ENCODE assay signal across 8 mouse cellular contexts in the genomic region with DNA sequence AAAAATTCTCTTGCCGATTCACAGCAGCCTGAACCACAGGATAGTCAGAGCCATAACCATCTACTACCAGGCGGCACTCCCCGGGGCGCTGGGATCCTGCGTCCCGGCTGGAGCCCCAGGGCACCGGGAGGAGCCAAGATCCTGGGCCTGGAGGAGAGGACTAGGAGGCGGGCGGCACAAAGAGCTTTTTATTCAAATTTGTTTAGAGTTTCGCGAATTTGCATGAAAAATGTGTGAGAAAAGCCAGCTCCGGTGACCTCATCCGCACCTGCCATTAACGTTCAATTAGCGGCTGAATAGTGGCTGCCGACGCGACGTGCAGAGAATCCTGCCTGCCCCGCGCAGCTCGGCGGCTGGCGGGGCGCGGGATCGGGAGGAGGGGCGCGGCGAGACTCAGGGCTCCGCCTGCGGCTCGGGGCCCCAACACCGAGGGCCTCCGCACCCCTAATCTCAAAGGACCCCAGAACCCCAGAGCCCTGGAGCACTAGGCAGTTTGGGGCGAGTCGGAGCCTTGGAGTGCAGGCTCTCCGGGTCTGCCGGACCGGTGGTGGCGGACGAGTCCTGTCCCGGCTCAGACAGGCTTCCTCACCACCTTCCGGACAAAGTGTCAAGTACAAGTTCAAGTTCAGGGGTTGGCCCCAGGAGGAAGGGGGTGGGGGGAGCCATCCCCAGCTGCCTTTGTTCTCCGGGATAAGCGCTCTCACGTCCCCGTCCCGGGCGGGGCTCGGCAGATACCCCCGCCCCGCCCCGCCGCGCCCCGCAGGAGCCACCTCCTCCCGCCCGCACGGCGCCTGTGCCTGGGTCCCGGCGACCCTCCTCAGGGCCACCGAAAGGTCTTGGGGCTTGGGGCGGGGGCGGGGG.
DNase-seq lines count a peak whose midpoint lies in the region; ATAC-seq lines count a peak whose summit lies in the region.

No protein-coding gene starts in this region.

- intact Hi-C loops in heart, postnatal 10 days (cut with DNase I): loop anchor here (1.0 kb wide), 1 partner anchor 39 kb away; no protein-coding TSS in a partner anchor

- H3K9ac ChIP-seq in limb, embryonic 11.5 days (ENCODE audit: low read length): no peak overlapping the region
- peak overlapping the region; percentile 80 for H3K9ac ChIP-seq in neural tube, embryonic 12.5 days

- 0 out of 2 replicates have a peak, but pooled peaks have one; percentile 67 for ATAC-seq in limb, embryonic 11.5 days (ENCODE audit: insufficient number of reproducible peaks, low FRiP score, low TSS enrichment, low read depth)
- peak; percentile 70 for ATAC-seq in neural tube, embryonic 12.5 days (ENCODE audit: low FRiP score, low read depth)

- peaks cover 96% of the 10 kb centered on the region for H3K27me3 ChIP-seq in limb, embryonic 11.5 days (ENCODE audit: control insufficient read depth, insufficient read depth, low read length)
- H3K27me3 ChIP-seq in neural tube, embryonic 12.5 days (replicated peaks): peaks cover 33% of the 10 kb centered on the region

- WGBS in limb, embryonic 11.5 days: under 1% methylated on average over 64 of the region's 66 CpGs
- WGBS in neural tube, embryonic 12.5 days: under 1% methylated on average over 65 of the region's 66 CpGs

- H3K4me1 ChIP-seq in limb, embryonic 11.5 days (ENCODE audit: control insufficient read depth, insufficient read depth, low read length): peaks cover 7% of the 10 kb centered on the region; the same call in 1 of the 2 replicates
- H3K4me1 ChIP-seq in neural tube, embryonic 12.5 days: peaks cover 68% of the 10 kb centered on the region

- peak; percentile 15 to 65 for DNase-seq in adrenal gland, adult (ENCODE audit: inconsistent age in 2 of 2, low spot score in 1 of 2)
- DNase-seq in adrenal gland, adult 8-10 months: no peak
- peak; percentile 77 to 87 for DNase-seq in right cerebral cortex, postnatal 10 days (ENCODE audit: low spot score in 2 of 2)
- no peak for DNase-seq in right cerebral cortex, adult 2 months (ENCODE audit: low spot score in 2 of 2)
- peak; percentile 27 to 38 for DNase-seq in heart, postnatal 10 days
- peak; percentile 53 for DNase-seq in limb, embryonic 11.5 days (ENCODE audit: low spot score)
- no peak for DNase-seq in gastrocnemius, postnatal 25 days

- H3K9me3 ChIP-seq in limb, embryonic 11.5 days (ENCODE audit: control insufficient read depth, low read length): no peaks in the 10 kb centered on the region
- no peaks in the 10 kb centered on the region for H3K9me3 ChIP-seq in neural tube, embryonic 12.5 days

- H3K27ac ChIP-seq in limb, embryonic 11.5 days (replicated peaks; ENCODE audit: low read depth, low read length): no peak overlapping the region
- peak overlapping the region; percentile 98 for H3K27ac ChIP-seq in neural tube, embryonic 12.5 days

- peak overlapping the region; percentile 28 for H3K4me3 ChIP-seq in limb, embryonic 11.5 days (ENCODE audit: low read depth, low read length)
- H3K4me3 ChIP-seq in neural tube, embryonic 12.5 days: peak overlapping the region; percentile 51

- peak overlapping the region; percentile 46 for H3K4me2 ChIP-seq in limb, embryonic 11.5 days (ENCODE audit: low read depth, severe bottlenecking)
- peak overlapping the region; percentile 73 for H3K4me2 ChIP-seq in neural tube, embryonic 12.5 days (replicated peaks)

- H3K36me3 ChIP-seq in limb, embryonic 11.5 days (ENCODE audit: control insufficient read depth, insufficient read depth, low read length): no peaks in the 10 kb centered on the region
- H3K36me3 ChIP-seq in neural tube, embryonic 12.5 days: peaks cover 14% of the 10 kb centered on the region

Comparison
In these comparisons a context has a peak if more than half of its experiments do, and no peak if none do; other contexts are left out.
1. DNase-seq: peak in adrenal gland, adult (2 of 2), right cerebral cortex, postnatal 10 days (2 of 2), heart, postnatal 10 days (2 of 2) and limb, embryonic 11.5 days (single experiment); none in adrenal gland, adult 8-10 months (single experiment), right cerebral cortex, adult 2 months (0 of 2) and gastrocnemius, postnatal 25 days (single experiment).